Mouse (Mus musculus) layer of hippocampus, postnatal 10 days (tissue): Measurements from ENCODE around the gene Hmgn3. TPM values are rescaled to one million over a fixed set of nuclear protein-coding genes. Genes with fewer than 3 reads are reported as not detected.
"Not testable (repeated sequence)": the region's sequence is repeated elsewhere in the genome, so short reads cannot be mapped to it uniquely, and the experiment has no call there.

Experiments
- DNase-seq, 2 experiments: peaks; one replicate each; pipeline ENCODE4 v3.0.0; 2021; ENCODE audit warnings: low spot score in 2 of 2
- long read RNA-seq: library from polyadenylated mRNA; stranded (forward); transcript quantifications from one replicate; pipeline ENCODE4 v2.0.0, GENCODE M21; 2023
- total RNA-seq, 2 experiments: library from RNA; stranded (reverse); gene quantifications; 2 replicates each; pipeline ENCODE4 v1.2.3; 2021

Hmgn3 gene
- total RNA-seq = 100 to 1,000 TPM; 130 to 133 TPM
- long read RNA-seq, transcript Hmgn3-203 (5 exons, 1,391 nt) = minor isoform, 89 of 293 reads
- long read RNA-seq, transcript Hmgn3-201 (6 exons, 862 nt) = major isoform, 124 of 293 reads
- long read RNA-seq, transcript Hmgn3-202 (6 exons, 983 nt) = minor isoform, 45 of 293 reads
- long read RNA-seq, partial matches to known transcripts = 17 of 293 reads
- long read RNA-seq, other reads (novel, unspliced or antisense) = 17 of 293 reads

GRCm38 (mm10) chr9:83146446-83147188 is at the start of gene Hmgn3:
Gene Hmgn3 (minus strand): TSS chr9:83146685.
- DNase-seq = peak; percentile 90 to 93

GRCm38 (mm10) chr9:83195765-83196164 is 49.3 kb upstream of the Hmgn3 start:
- no peak for DNase-seq

- DNase-seq = no peak
Measured at GRCm38 (mm10) chr9:83195007-83195406, 48.5 kb upstream of the Hmgn3 start.

DNA sequence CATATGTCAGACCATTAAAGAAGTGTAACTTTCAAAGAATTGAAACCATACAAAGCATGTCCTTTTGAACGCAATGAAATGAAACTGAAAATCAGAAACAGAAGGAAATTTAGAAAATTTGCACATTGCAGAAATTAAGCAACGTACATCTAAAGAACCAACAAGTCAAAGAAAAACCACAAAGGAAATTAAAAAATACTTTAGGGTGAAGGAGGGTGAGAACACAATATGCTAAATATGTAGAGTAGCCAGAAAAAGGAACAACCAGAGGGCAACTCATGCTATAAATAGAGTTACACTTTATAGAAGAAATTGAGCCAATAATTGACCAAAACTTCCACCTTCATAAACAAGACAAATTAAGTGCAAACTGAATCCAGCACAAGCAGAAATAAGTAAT is 41.3 kb upstream of the Hmgn3 start:
- no peak for DNase-seq

- DNase-seq = peak; percentile 78 to 83
Measured at GRCm38 (mm10) chr9:83145591-83146445, 667 bp downstream of the Hmgn3 start.

- DNase-seq = no peak
Measured at GRCm38 (mm10) chr9:83129831-83130230, 16.7 kb downstream of the Hmgn3 start.

DNA sequence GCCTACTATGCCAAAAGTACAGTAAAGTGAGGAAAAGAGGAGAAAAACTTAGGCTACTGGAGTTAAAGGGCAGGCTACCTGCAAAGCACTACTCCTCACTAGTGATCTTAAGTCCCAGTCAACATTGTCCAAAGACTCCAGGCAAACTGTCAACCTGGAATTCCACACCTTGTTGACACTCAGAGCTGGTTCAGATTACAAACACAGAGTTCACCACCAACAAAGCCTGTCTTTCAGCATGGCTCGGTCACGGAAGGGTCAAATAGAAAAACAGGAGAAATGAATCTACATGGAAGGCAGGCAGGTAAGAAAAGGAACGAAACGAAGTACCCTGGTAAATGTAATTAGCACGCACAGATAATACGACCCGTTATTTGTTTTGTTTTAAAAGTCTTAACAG is 18.6 kb downstream of the Hmgn3 start:
- no peak for DNase-seq

DNA sequence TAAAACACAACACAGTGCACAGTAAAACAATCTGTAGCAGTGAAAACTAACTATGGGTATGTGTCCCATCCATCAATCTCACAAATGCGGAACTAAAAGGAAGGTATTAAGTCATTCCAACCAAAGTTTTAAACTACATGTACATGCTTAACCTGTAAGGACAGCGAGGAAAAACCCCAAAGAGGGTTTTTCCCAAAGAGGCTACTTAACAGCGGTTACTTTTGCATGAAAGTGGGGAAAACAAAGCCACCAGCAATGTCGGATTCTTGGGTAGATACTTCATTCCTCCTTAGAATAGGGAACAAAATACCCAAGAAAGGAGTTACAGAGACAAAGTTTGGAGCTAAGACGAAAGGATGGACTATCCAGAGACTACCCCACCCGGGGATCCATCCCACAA is 20.0 kb downstream of the Hmgn3 start:
- not testable (repeated sequence) for DNase-seq

DNA sequence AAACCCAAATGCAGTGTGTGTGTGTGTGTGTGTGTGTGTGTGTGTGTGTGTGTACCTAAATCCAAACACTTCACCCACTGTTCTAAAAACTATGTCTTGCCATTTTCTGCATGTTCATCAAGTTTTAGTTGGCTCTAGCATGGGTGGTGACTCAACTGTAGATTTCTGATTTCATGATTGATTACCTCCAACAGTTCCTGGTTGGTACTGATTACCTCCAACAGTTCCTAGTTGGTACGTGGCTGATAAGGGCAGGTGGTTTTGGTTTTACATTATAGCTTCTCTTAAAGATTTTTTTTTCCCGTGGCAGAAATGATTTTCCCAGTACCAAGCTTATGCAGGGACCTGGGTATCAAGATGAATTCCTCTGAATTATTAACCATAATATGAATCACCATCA is 27.3 kb downstream of the Hmgn3 start:
- DNase-seq = no peak

DNA sequence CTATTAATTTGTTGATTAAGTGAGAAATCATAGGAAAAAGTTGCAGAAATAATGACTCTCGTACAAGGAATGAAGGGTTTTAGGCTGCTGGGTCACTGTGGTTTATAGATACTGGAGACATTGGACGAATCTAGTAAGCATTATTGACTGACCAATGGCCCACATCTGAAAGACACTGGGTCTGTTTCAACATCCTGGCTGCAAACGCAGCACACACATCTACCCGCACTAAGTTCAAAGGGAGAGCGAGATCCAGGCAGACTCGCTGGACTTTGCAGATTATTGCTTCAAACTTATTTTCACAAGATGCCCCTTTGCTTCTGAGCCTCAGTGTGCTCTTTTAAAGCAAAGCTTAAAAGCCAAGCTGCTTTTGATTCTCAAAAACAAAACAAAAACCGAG is 29.0 kb downstream of the Hmgn3 start:
- no peak for DNase-seq

- DNase-seq = no peak
Measured at GRCm38 (mm10) chr9:83116774-83117474, 29.6 kb downstream of the Hmgn3 start.

DNA sequence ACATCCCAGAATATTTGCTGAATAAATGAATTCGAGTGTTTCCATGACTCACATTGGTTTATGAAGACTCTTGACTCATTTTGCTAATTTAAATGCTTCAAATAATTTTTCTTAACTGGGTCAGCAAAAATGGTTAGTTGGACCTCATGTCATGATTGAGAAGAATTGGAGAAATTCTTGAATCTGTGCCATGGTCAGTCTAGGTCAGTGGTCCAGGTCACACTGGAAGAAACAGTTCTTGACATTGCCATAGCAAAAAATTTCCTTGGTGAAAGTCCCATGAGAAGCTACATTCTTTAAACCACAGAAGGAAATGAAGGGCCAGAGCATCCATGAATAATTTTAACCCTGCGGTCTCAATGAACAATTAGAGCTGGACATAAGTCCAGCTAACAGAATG is 30.8 kb downstream of the Hmgn3 start:
- DNase-seq = no peak

GRCm38 (mm10) chr9:83113800-83114217 is 32.7 kb downstream of the Hmgn3 start:
- no peak for DNase-seq

DNA sequence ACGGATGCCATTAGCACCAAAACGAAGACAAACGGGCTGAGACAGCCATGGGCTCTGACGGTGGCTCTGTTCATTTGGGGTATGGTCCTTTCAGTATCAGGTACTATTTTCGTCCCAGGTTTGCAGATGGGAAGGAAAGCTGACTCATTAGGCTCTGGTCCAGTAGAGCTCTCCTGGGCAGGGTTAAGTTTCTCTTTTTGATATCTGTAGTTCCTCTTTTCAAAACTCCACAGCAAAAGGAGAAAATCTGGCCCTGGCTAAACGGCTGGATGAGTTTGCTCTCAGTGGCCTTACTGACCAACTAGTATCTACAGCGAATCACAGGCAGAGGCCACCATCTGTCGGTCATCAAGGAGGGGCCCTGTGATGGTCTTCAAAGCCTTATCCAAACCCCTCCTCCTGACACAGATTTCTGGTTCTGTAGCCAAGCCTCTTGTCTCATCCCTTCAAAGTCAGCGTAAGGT is 34.1 kb downstream of the Hmgn3 start:
- no peak for DNase-seq

DNA sequence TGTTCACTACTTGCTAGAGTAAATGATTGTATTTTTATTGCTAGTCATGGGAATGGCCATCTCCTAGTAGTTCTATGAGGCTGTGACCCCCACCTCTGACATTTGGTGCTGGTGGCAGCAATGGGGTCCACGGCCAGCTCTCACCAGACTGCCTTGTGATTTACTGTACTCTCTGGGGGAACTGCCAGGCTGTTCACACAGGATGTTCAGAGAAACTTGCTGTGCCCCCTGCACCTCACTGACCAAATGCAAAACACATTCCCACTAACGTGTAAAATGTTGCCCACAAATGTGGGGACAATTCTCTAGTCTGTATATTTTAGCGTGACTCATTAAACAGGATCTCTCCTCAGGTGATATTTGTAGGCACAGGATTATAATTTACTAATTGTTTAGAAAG is 34.7 kb downstream of the Hmgn3 start:
- DNase-seq = no peak

DNA sequence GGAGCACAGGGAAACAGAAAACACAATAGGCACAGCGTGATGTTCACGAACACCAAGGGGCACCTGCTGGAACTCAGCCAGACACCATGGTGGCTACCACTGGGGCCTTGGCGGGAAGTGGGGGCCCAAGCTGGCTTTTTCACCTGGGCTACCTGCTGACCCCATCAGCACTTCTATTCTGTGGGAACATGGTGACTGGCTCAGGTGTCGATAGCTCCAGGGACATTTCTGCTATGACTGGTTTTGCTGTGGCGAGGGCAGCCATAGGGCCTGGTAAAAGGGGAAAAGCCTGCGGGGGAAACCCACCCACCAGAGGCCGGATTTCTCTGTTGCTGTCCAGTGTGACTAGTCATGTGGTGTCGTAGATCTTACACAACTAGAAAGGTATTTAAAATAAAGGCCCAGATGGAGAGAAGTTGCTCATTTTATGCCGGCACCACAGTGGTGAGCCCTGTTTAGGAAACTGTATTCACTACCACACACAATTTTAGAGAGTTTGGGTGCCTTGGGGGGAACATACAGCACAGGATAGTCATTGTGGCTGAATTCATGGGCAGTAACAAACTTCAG is 35.3 kb downstream of the Hmgn3 start:
- no peak for DNase-seq

DNA sequence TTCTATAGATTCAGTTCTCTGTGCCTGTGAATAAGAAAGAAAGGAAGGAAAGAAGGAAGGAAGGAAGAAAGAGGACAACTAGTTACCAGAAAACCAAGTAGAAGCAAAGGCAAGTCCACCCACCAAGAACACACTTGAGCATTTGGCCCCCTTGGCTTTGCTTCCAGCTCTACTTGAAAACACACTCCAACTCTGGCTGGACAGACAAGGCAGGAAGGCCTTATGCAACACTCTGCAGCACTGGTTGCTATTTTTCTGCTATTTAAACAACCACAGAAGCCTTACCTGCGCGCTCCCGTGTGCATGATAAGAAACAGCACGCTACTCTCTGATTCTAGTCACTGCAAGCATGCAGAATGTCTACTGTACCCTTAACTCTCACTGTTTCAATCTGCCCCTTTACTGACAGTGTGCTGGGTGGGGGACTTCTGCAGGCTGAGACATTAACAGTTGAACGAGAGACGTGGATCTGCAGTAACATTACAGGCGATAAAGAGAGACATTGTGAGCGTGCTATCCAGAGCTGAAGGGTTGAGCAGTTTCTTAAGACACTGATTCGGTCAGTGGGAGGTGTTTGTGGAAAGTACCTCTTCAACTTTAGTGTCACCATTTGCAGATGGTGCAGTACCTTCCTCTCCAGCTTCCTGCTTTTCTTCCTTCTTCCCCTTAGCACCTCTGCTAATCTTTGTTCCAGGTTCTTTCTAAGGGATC is 35.9 kb downstream of the Hmgn3 start:
- DNase-seq = no peak

GRCm38 (mm10) chr9:83109705-83110104 is 36.8 kb downstream of the Hmgn3 start:
- DNase-seq = no peak

DNA sequence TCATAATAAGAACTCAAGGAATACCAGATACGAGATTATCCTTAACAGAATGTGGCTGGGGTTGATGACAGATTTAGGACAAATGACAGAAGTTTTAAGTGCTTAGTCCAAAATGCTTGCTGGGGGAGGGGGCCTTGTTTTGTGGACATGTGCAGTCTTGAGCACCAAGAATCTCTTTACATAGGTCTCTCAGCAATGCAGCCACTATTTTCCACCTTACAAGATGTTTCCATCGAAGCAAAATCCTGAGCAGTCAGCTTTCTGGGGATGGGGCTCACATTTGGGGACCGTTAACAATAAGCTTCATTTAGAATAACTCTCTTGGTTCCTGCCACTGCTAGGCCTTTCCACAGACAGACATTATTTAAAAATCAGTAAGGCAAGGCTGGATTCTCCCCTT is 37.7 kb downstream of the Hmgn3 start:
- DNase-seq = no peak

DNA sequence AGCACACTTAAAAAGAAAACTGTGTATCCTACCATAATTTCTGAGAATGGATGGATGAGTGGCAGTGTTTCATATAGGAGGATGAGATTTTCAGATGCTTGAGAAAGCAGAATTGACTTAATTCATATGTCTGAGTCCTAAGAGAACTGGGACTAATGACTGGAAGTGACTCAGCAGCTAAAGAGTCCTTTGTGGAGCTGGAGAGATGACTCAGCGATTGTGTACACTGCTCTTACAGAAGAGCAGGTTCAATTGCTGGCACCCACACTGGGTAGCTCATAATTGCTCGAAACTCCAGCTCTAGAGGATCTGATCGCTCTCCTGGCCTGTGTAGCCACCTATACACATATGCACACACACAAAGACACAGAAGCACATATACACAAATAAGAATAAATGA is 42.7 kb downstream of the Hmgn3 start:
- DNase-seq = no peak
